Mouse (Mus musculus) lung, postnatal 0 days (tissue): ENCODE results near the gene Rnf225. TPM values are rescaled to one million over a fixed set of nuclear protein-coding genes. Genes with fewer than 3 reads are reported as not detected.

Experiments used
- ATAC-seq: fragments of 200-750 bp; cut with Nextera tagmentation; 2 replicates; pipeline ENCODE4 v1.8.0; 2017; ENCODE audit warnings: moderate library complexity
- DNase-seq: peaks from one replicate; pipeline ENCODE4 v3.0.0-alpha.2; 2016; ENCODE audit warnings: low spot score
- H3K27ac ChIP-seq: fragments of 300-500 bp; sonication (generic); 2 replicates; pipeline ENCODE4 v1.5.1; 2014; ENCODE audit warnings: antibody characterized with exemption, mild to moderate bottlenecking, low read length, mixed read lengths
- H3K27me3 ChIP-seq: fragments of 300-500 bp; sonication (generic); replicated peaks from 2 replicates; pipeline ENCODE4 v1.6.1; 2014; ENCODE audit warnings: low read length, mixed read lengths; ENCODE audit not compliant: insufficient read depth
- H3K36me3 ChIP-seq: fragments of 300-500 bp; sonication (generic); 2 replicates; pipeline ENCODE4 v1.6.1; 2014; ENCODE audit warnings: low read length, mixed read lengths; ENCODE audit not compliant: insufficient read depth
- H3K4me1 ChIP-seq: fragments of 300-500 bp; sonication (generic); 2 replicates; pipeline ENCODE4 v1.6.1; 2014; ENCODE audit warnings: antibody characterized with exemption, low read depth, low read length, mixed read lengths; ENCODE audit not compliant: insufficient read depth
- H3K4me2 ChIP-seq: fragments of 300-500 bp; sonication (generic); replicated peaks from 2 replicates; pipeline ENCODE4 v1.6.1; 2014; ENCODE audit warnings: low read depth, mild to moderate bottlenecking, low read length, moderate library complexity, mixed read lengths
- H3K4me3 ChIP-seq: fragments of 300-500 bp; sonication (generic); 2 replicates; pipeline ENCODE4 v1.5.1; 2014; ENCODE audit warnings: low read depth, low read length
- H3K9ac ChIP-seq: fragments of 300-500 bp; sonication (generic); replicated peaks from 2 replicates; pipeline ENCODE4 v1.6.1; 2014; ENCODE audit warnings: low read depth, mild to moderate bottlenecking
- H3K9me3 ChIP-seq: fragments of 300-500 bp; sonication (generic); 2 replicates; pipeline ENCODE4 v1.6.1; 2016; ENCODE audit warnings: low read length, mixed read lengths
- CTCF ChIP-seq: IDR thresholded peaks from 2 replicates; pipeline ENCODE4 v1.5.1; 2016; ENCODE audit warnings: antibody characterized with exemption, mild to moderate bottlenecking
- EP300 ChIP-seq: IDR thresholded peaks from 2 replicates; pipeline ENCODE4 v1.6.1; 2016; ENCODE audit warnings: antibody characterized with exemption, mild to moderate bottlenecking, control low read depth
- WGBS: fragments of 180-500 bp; shearing (Covaris S2); extraction: QIAGEN DNeasy Blood & Tissue Kit; methylation state at CpG from one replicate; pipeline ENCODE4 v1.1.7; 2014; 5-methylcytosine and 5-hydroxymethylcytosine counted together
- polyA plus RNA-seq: library from polyadenylated mRNA; unstranded; fragments of >200 nt; fragmentation: Nextera tagmentation; extraction: Ambion mirVana; gene quantifications from 2 replicates; pipeline ENCODE4 v1.2.1, GENCODE M21; 2015

Gene Rnf225
- polyA plus RNA-seq, 1 experiment from 2014 or later = 1.4 TPM

- Histone ChIP-seq H3K27ac (peak within 1 kb of the TSS; percentile 93), H3K27me3 (no peaks in the 10 kb centered on the region), H3K4me1 (peaks cover 3% of the 10 kb centered on the region), H3K9ac (peak within 1 kb of the TSS; percentile 58), H3K9me3 (no peaks in the 10 kb centered on the region), H3K36me3 (no peaks in the 10 kb centered on the region), H3K4me3 (peak within 1 kb of the TSS; percentile 52), H3K4me2 (peak within 1 kb of the TSS; percentile 75)
- WGBS = 2% methylated on average over 49 of the region's 49 CpGs
- peak; percentile 70; the same call in 1 of the 2 replicates for TF ChIP-seq EP300
- no peak; the same call in 1 of the 2 replicates for TF ChIP-seq CTCF
- ATAC-seq (peak; percentile 99), DNase-seq (peak; percentile 100)
Measured at GRCm38 (mm10) chr7:12977682-12978389, 50.6 kb downstream of the Rnf225 start, which contains the start of gene Zfp446. TSS of gene Zfp446 (plus strand) at chr7:12977848.

GRCm38 (mm10) chr7:12978931-12979722 lies 51.9 kb downstream of the Rnf225 start:
- Histone ChIP-seq H3K9me3 (no peaks in the 10 kb centered on the region), H3K4me2 (peak overlapping the region; percentile 75), H3K27ac (peak overlapping the region; percentile 93), H3K36me3 (no peaks in the 10 kb centered on the region), H3K4me3 (no peak overlapping the region), H3K4me1 (peaks cover 3% of the 10 kb centered on the region), H3K27me3 (no peaks in the 10 kb centered on the region), H3K9ac (no peak overlapping the region)
- 77% methylated on average over 18 of the region's 18 CpGs for WGBS
- TF ChIP-seq EP300 = no peak
- no peak for TF ChIP-seq CTCF
- peak; percentile 19 for DNase-seq
- no peak for ATAC-seq

GRCm38 (mm10) chr7:12979776-12980175 lies 52.6 kb downstream of the Rnf225 start:
- Histone ChIP-seq H3K36me3 (no peaks in the 10 kb centered on the region), H3K27me3 (no peaks in the 10 kb centered on the region), H3K4me1 (peaks cover 3% of the 10 kb centered on the region), H3K9me3 (no peaks in the 10 kb centered on the region), H3K9ac (no peak overlapping the region), H3K27ac (0 out of 2 replicates have a peak overlapping the region, but pooled peaks have one; percentile 93), H3K4me2 (no peak overlapping the region), H3K4me3 (no peak overlapping the region)
- peak; percentile 11 for DNase-seq
- no peak for ATAC-seq
- peak; percentile 78; the same call in 1 of the 2 replicates for TF ChIP-seq EP300
- TF ChIP-seq CTCF = 0 out of 2 replicates have a peak, but pooled peaks have one; percentile 24
- 43% methylated on average over 6 of the region's 6 CpGs for WGBS

GRCm38 (mm10) chr7:12980291-12980690 lies 53.1 kb downstream of the Rnf225 start:
- Histone ChIP-seq H3K36me3 (no peaks in the 10 kb centered on the region), H3K4me1 (peaks cover 3% of the 10 kb centered on the region), H3K9me3 (no peaks in the 10 kb centered on the region), H3K9ac (no peak overlapping the region), H3K27me3 (no peaks in the 10 kb centered on the region), H3K4me3 (no peak overlapping the region), H3K27ac (peak overlapping the region; percentile 38; the same call in 1 of the 2 replicates), H3K4me2 (no peak overlapping the region)
- 87% methylated on average over 7 of the region's 7 CpGs for WGBS
- ATAC-seq (no peak), DNase-seq (no peak)
- no peak for TF ChIP-seq CTCF
- TF ChIP-seq EP300 = no peak

Other genes starting within 250 kb of the Rnf225 start
- gene Vmn2r55, start 242.4 kb upstream of the Rnf225 start, polyA plus RNA-seq = not detected in 2 replicates
- not detected in 2 replicates for gene Vmn2r56, start 192.4 kb upstream of the Rnf225 start, polyA plus RNA-seq
- gene Zscan18, start 123.8 kb upstream of the Rnf225 start, polyA plus RNA-seq = 1.3 and 2.0 TPM in 2 replicates
- gene Zfp329, start 108.6 kb upstream of the Rnf225 start, polyA plus RNA-seq = 7.2 and 8.5 TPM in 2 replicates
- 26.4 and 28.3 TPM in 2 replicates for gene Zfp110, start 92.7 kb upstream of the Rnf225 start, polyA plus RNA-seq
- 2.5 TPM in 2 replicates for gene Zfp128, start 46.2 kb upstream of the Rnf225 start, polyA plus RNA-seq
- gene Zscan22, start 29.6 kb upstream of the Rnf225 start, polyA plus RNA-seq = 4.4 and 4.7 TPM in 2 replicates
- 609 and 716 TPM in 2 replicates for gene Rps5, start 5.1 kb upstream of the Rnf225 start, polyA plus RNA-seq
- gene Zfp324, start 38.4 kb downstream of the Rnf225 start, polyA plus RNA-seq = 5.5 and 5.7 TPM in 2 replicates
- gene Zfp446, start 50.4 kb downstream of the Rnf225 start, polyA plus RNA-seq = 3.9 and 4.0 TPM in 2 replicates
- not detected in 2 replicates for gene Slc27a5, start 70.8 kb downstream of the Rnf225 start, polyA plus RNA-seq
- gene Trim28, start 71.7 kb downstream of the Rnf225 start, polyA plus RNA-seq = 85.6 and 87.2 TPM in 2 replicates
- 11.9 and 12.2 TPM in 2 replicates for gene Zbtb45, start 82.6 kb downstream of the Rnf225 start, polyA plus RNA-seq
- 254 and 264 TPM in 2 replicates for gene Chmp2a, start 107.4 kb downstream of the Rnf225 start, polyA plus RNA-seq
- 67.8 and 78.1 TPM in 2 replicates for gene Ube2m, start 110.9 kb downstream of the Rnf225 start, polyA plus RNA-seq
- gene Mzf1, start 127.3 kb downstream of the Rnf225 start, polyA plus RNA-seq = 2.0 and 2.1 TPM in 2 replicates
- not detected in 2 replicates for gene Vmn1r85, start 167.8 kb downstream of the Rnf225 start, polyA plus RNA-seq
- not detected in 2 replicates for gene Vmn1r86, start 192.5 kb downstream of the Rnf225 start, polyA plus RNA-seq
- not detected in 2 replicates for gene Vmn1r87, start 212.7 kb downstream of the Rnf225 start, polyA plus RNA-seq
- not detected in 2 replicates for gene Vmn1r88, start 232.2 kb downstream of the Rnf225 start, polyA plus RNA-seq